Mouse (Mus musculus): ENCODE measurements at regions not wholly inside any gene's neighbourhood (a gene's known extent, or its start where the extent isn't known, plus 50 kb on each side); places are given as distances from the start of the nearest gene placed in this dataset.

GRCm38 (mm10) chr16:92878081-92878480, 52.1 kb upstream of the Runx1 start:
- TF ChIP-seq EP300 (IDR thresholded peaks at IDR 0.05; ENCODE audit: insufficient read depth, low read depth, low read length): no peak
- TF ChIP-seq POLR2A (IDR thresholded peaks at IDR 0.05; ENCODE audit: insufficient read depth, low read length): no peak
